Mouse (Mus musculus): ENCODE measurements around the gene Camkk2.

The Camkk2 gene

GRCm38 (mm10) chr5:122782066-122782465 is 2.9 kb upstream of the Camkk2 start:
- DNase-seq (ENCODE audit: low read depth, low spot score), result peak; percentile 21

- no peak for DNase-seq (ENCODE audit: low read depth, low spot score)
Measured at GRCm38 (mm10) chr5:122780791-122781432, 1.7 kb upstream of the Camkk2 start.

- peak; percentile 31 for DNase-seq (ENCODE audit: low read depth, low spot score)
Measured at GRCm38 (mm10) chr5:122778231-122779226, 680 bp downstream of the Camkk2 start.

GRCm38 (mm10) chr5:122777322-122777721 is 1.9 kb downstream of the Camkk2 start:
- no peak for DNase-seq (ENCODE audit: low read depth, low spot score)

GRCm38 (mm10) chr5:122775646-122776286 is 3.4 kb downstream of the Camkk2 start:
- DNase-seq (ENCODE audit: low read depth, low spot score), result no peak

- no peak for DNase-seq (ENCODE audit: low read depth, low spot score)
Measured at GRCm38 (mm10) chr5:122774743-122775611, 4.2 kb downstream of the Camkk2 start.

GRCm38 (mm10) chr5:122773756-122774155 is 5.5 kb downstream of the Camkk2 start:
- no peak for DNase-seq (ENCODE audit: low read depth, low spot score)

- no peak for DNase-seq (ENCODE audit: low read depth, low spot score)
Measured at GRCm38 (mm10) chr5:122771428-122771827, 7.8 kb downstream of the Camkk2 start.

GRCm38 (mm10) chr5:122770806-122771261 is 8.4 kb downstream of the Camkk2 start:
- DNase-seq (ENCODE audit: low read depth, low spot score), result peak; percentile 98

- DNase-seq (ENCODE audit: low read depth, low spot score), result no peak
Measured at GRCm38 (mm10) chr5:122770304-122770703, 8.9 kb downstream of the Camkk2 start.

GRCm38 (mm10) chr5:122769101-122769568 is 10.1 kb downstream of the Camkk2 start:
- no peak for DNase-seq (ENCODE audit: low read depth, low spot score)

GRCm38 (mm10) chr5:122767283-122767682 is 11.9 kb downstream of the Camkk2 start:
- DNase-seq (ENCODE audit: low read depth, low spot score), result no peak

- peak; percentile 25 for DNase-seq (ENCODE audit: low read depth, low spot score)
Measured at GRCm38 (mm10) chr5:122764032-122764464, 15.2 kb downstream of the Camkk2 start.

GRCm38 (mm10) chr5:122763271-122764031 is 15.8 kb downstream of the Camkk2 start:
- DNase-seq (ENCODE audit: low read depth, low spot score), result no peak

- DNase-seq (ENCODE audit: low read depth, low spot score), result no peak
Measured at GRCm38 (mm10) chr5:122756680-122757079, 22.5 kb downstream of the Camkk2 start.

GRCm38 (mm10) chr5:122756144-122756543 is 23.1 kb downstream of the Camkk2 start:
- no peak for DNase-seq (ENCODE audit: low read depth, low spot score)

GRCm38 (mm10) chr5:122755620-122756019 is 23.6 kb downstream of the Camkk2 start:
- no peak for DNase-seq (ENCODE audit: low read depth, low spot score)

- DNase-seq (ENCODE audit: low read depth, low spot score), result no peak
Measured at GRCm38 (mm10) chr5:122754477-122754876, 24.7 kb downstream of the Camkk2 start.

GRCm38 (mm10) chr5:122747950-122748349 is 31.3 kb downstream of the Camkk2 start:
- DNase-seq (ENCODE audit: low read depth, low spot score), result no peak

GRCm38 (mm10) chr5:122743880-122744422 is 35.3 kb downstream of the Camkk2 start:
- DNase-seq (ENCODE audit: low read depth, low spot score), result no peak
